Mouse (Mus musculus) CH12.LX (cell line): ENCODE results near the gene Crhbp.

Source experiments
- ELF1 ChIP-seq: IDR thresholded peaks from 2 replicates; pipeline ENCODE4 v1.6.1; 2014; ENCODE audit warnings: low read depth, mild to moderate bottlenecking, inconsistent platforms, low read length, improper control_type of control experiment
- HCFC1 ChIP-seq: IDR thresholded peaks from 2 replicates; pipeline ENCODE4 v1.6.1; 2012; ENCODE audit warnings: low read depth, mild to moderate bottlenecking, inconsistent platforms, low read length, improper control_type of control experiment
- JUND ChIP-seq: conservative IDR thresholded peaks from 2 replicates; pipeline ENCODE4 v1.6.1; 2011; ENCODE audit warnings: low read depth, low read length, improper control_type of control experiment
- MAX ChIP-seq: IDR thresholded peaks from 2 replicates; pipeline ENCODE4 v1.6.1; 2011; ENCODE audit warnings: low read length, improper control_type of control experiment
- MYC ChIP-seq: IDR thresholded peaks from 2 replicates; pipeline ENCODE4 v1.6.1; 2011; ENCODE audit warnings: low read depth, mild to moderate bottlenecking, improper control_type of control experiment, low read length
- NELFE ChIP-seq: IDR thresholded peaks from 2 replicates; pipeline ENCODE4 v1.6.1; 2011; ENCODE audit warnings: low read depth, low read length, improper control_type of control experiment
- POLR2A ChIP-seq: IDR thresholded peaks from 2 replicates; pipeline ENCODE4 v1.6.1; 2011; ENCODE audit warnings: low read depth, mild to moderate bottlenecking, improper control_type of control experiment, low read length
- POLR2AphosphoS2 ChIP-seq: IDR thresholded peaks from 2 replicates; pipeline ENCODE4 v1.6.1; 2011; ENCODE audit warnings: low read depth, low read length, improper control_type of control experiment
- TCF12 ChIP-seq: IDR thresholded peaks from 2 replicates; pipeline ENCODE4 v1.6.1; 2014; ENCODE audit warnings: low read depth, mild to moderate bottlenecking, inconsistent platforms, low read length, improper control_type of control experiment
- UBTF ChIP-seq: IDR thresholded peaks from 2 replicates; pipeline ENCODE4 v1.6.1; 2012; ENCODE audit warnings: low read depth, mild to moderate bottlenecking, inconsistent platforms, low read length, improper control_type of control experiment, moderate library complexity

- TF ChIP-seq HCFC1 (no peak), MAX (no peak), POLR2A (no peak), TCF12 (no peak), MYC (no peak), NELFE (no peak), ELF1 (no peak), UBTF (no peak), POLR2AphosphoS2 (no peak), JUND (no peak)
These were observed 46.6 kb upstream of the Crhbp start for GRCm38 (mm10) chr13:95491327-95491726.
